Mouse (Mus musculus): ENCODE measurements around the gene Cdc42ep3.

The Cdc42ep3 gene

GRCm38 (mm10) chr17:79285030-79285601, 69.8 kb downstream of the Cdc42ep3 start:
- no peak for DNase-seq

Measured in thymus, postnatal 36 days (tissue).